Mouse (Mus musculus): Measurements from ENCODE around the gene Usp15. TPM values are rescaled to one million over a fixed set of nuclear protein-coding genes. Genes with fewer than 3 reads are reported as not detected.

Usp15 gene
- total RNA-seq, 2 experiments from 2014 or later = 75.2 to 92.7 TPM

- DNase-seq (ENCODE audit: low spot score in 2 of 2) = no peak
Observed at GRCm38 (mm10) chr10:123183243-123183642, 13.6 kb downstream of the Usp15 start.

- no peak for DNase-seq (ENCODE audit: low spot score in 2 of 2)
Observed at GRCm38 (mm10) chr10:123182391-123182790, 14.4 kb downstream of the Usp15 start.

GRCm38 (mm10) chr10:123175771-123176170, 21.0 kb downstream of the Usp15 start:
- no peak for DNase-seq (ENCODE audit: low spot score in 2 of 2)

GRCm38 (mm10) chr10:123170898-123171297, 25.9 kb downstream of the Usp15 start:
- DNase-seq (ENCODE audit: low spot score in 2 of 2) = no peak

GRCm38 (mm10) chr10:123165542-123165941, 31.3 kb downstream of the Usp15 start:
- DNase-seq (ENCODE audit: low spot score in 2 of 2) = no peak

- DNase-seq (ENCODE audit: low spot score in 2 of 2) = no peak
Observed at GRCm38 (mm10) chr10:123160508-123160907, 36.3 kb downstream of the Usp15 start.

GRCm38 (mm10) chr10:123159316-123159715, 37.5 kb downstream of the Usp15 start:
- DNase-seq (ENCODE audit: low spot score in 2 of 2) = no peak

- DNase-seq (ENCODE audit: low spot score in 2 of 2) = no peak
Observed at GRCm38 (mm10) chr10:123156392-123156791, 40.4 kb downstream of the Usp15 start.

GRCm38 (mm10) chr10:123155764-123156163, 41.0 kb downstream of the Usp15 start:
- DNase-seq (ENCODE audit: low spot score in 2 of 2) = no peak

- DNase-seq (ENCODE audit: low spot score in 2 of 2) = no peak
Observed at GRCm38 (mm10) chr10:123153321-123153720, 43.5 kb downstream of the Usp15 start.

- peak in 1 of 2 experiments; percentile 16 for DNase-seq (ENCODE audit: low spot score in 2 of 2)
Observed at GRCm38 (mm10) chr10:123148025-123148814, 48.6 kb downstream of the Usp15 start.

GRCm38 (mm10) chr10:123147180-123147579, 49.6 kb downstream of the Usp15 start:
- peak; percentile 25 to 43 for DNase-seq (ENCODE audit: low spot score in 2 of 2)

GRCm38 (mm10) chr10:123146349-123146748, 50.4 kb downstream of the Usp15 start:
- DNase-seq (ENCODE audit: low spot score in 2 of 2) = no peak

GRCm38 (mm10) chr10:123144256-123144655, 52.5 kb downstream of the Usp15 start:
- no peak for DNase-seq (ENCODE audit: low spot score in 2 of 2)

- no peak for DNase-seq (ENCODE audit: low spot score in 2 of 2)
Observed at GRCm38 (mm10) chr10:123142395-123143050, 54.3 kb downstream of the Usp15 start.

GRCm38 (mm10) chr10:123135818-123136217, 61.0 kb downstream of the Usp15 start:
- no peak for DNase-seq (ENCODE audit: low spot score in 2 of 2)

GRCm38 (mm10) chr10:123131487-123131886, 65.3 kb downstream of the Usp15 start:
- no peak for DNase-seq (ENCODE audit: low spot score in 2 of 2)

- no peak for DNase-seq (ENCODE audit: low spot score in 2 of 2)
Observed at GRCm38 (mm10) chr10:123120666-123121392, 76.0 kb downstream of the Usp15 start.

- no peak for DNase-seq (ENCODE audit: low spot score in 2 of 2)
Observed at GRCm38 (mm10) chr10:123116861-123117260, 79.9 kb downstream of the Usp15 start.

- no peak for DNase-seq (ENCODE audit: low spot score in 2 of 2)
Observed at GRCm38 (mm10) chr10:123113466-123113865, 83.3 kb downstream of the Usp15 start.

- no peak for DNase-seq (ENCODE audit: low spot score in 2 of 2)
Observed at GRCm38 (mm10) chr10:123112787-123113168, 84.0 kb downstream of the Usp15 start.
